Mouse (Mus musculus): ENCODE results near the gene Csrnp1. TPM values are rescaled to one million over a fixed set of nuclear protein-coding genes. Genes with fewer than 3 reads are reported as not detected.
A peak's percentile ranks its signal among the peaks of the same experiment; 100 is the strongest.
"Not testable (repeated sequence)": the region's sequence is repeated elsewhere in the genome, so short reads cannot be mapped to it uniquely, and the experiment has no call there.

Gene Csrnp1
- polyA plus RNA-seq, 1 experiment: 19.5 TPM

- H3K27ac ChIP-seq (ENCODE audit: control insufficient read depth, insufficient read depth, low read depth, low read length, poor library complexity): no peak overlapping the region
- TF ChIP-seq CTCF (IDR thresholded peaks at IDR 0.05; ENCODE audit: control insufficient read depth, insufficient read depth, low read length) (no peak), POLR2A (IDR thresholded peaks at IDR 0.05; ENCODE audit: borderline replicate concordance, control insufficient read depth, low read depth, low read length) (no peak)
- no peak overlapping the region for H3K4me3 ChIP-seq (replicated peaks; ENCODE audit: control insufficient read depth, low read depth, low read length)
- 73% methylated on average over 5 of the region's 5 CpGs for WGBS
- no peaks in the 10 kb centered on the region for H3K4me1 ChIP-seq (ENCODE audit: control insufficient read depth, insufficient read depth, low read length)
These were observed 36.7 kb upstream of the Csrnp1 start for GRCm38 (mm10) chr9:120021164-120021563.

GRCm38 (mm10) chr9:120020285-120020890 is 35.9 kb upstream of the Csrnp1 start:
- WGBS: 38% methylated on average over 7 of the region's 7 CpGs
- Histone ChIP-seq H3K4me1 (ENCODE audit: control insufficient read depth, insufficient read depth, low read length) (no peaks in the 10 kb centered on the region), H3K27ac (ENCODE audit: control insufficient read depth, insufficient read depth, low read depth, low read length, poor library complexity) (no peak overlapping the region), H3K4me3 (replicated peaks; ENCODE audit: control insufficient read depth, low read depth, low read length) (no peak overlapping the region)
- TF ChIP-seq POLR2A (IDR thresholded peaks at IDR 0.05; ENCODE audit: borderline replicate concordance, control insufficient read depth, low read depth, low read length) (no peak), CTCF (IDR thresholded peaks at IDR 0.05; ENCODE audit: control insufficient read depth, insufficient read depth, low read length) (no peak)

GRCm38 (mm10) chr9:120016956-120017355 is 32.5 kb upstream of the Csrnp1 start:
- TF ChIP-seq POLR2A (IDR thresholded peaks at IDR 0.05; ENCODE audit: borderline replicate concordance, control insufficient read depth, low read depth, low read length): no peak
- no peak for TF ChIP-seq CTCF (IDR thresholded peaks at IDR 0.05; ENCODE audit: control insufficient read depth, insufficient read depth, low read length)
- Histone ChIP-seq H3K4me3 (replicated peaks; ENCODE audit: control insufficient read depth, low read depth, low read length) (no peak overlapping the region), H3K27ac (ENCODE audit: control insufficient read depth, insufficient read depth, low read depth, low read length, poor library complexity) (no peak overlapping the region), H3K4me1 (ENCODE audit: control insufficient read depth, insufficient read depth, low read length) (no peaks in the 10 kb centered on the region)
- 77% methylated on average over 10 of the region's 10 CpGs for WGBS

GRCm38 (mm10) chr9:120014828-120015227 is 30.4 kb upstream of the Csrnp1 start:
- 89% methylated on average over 6 of the region's 6 CpGs for WGBS
- TF ChIP-seq CTCF (IDR thresholded peaks at IDR 0.05; ENCODE audit: control insufficient read depth, insufficient read depth, low read length): no peak
- TF ChIP-seq POLR2A (IDR thresholded peaks at IDR 0.05; ENCODE audit: borderline replicate concordance, control insufficient read depth, low read depth, low read length): no peak

GRCm38 (mm10) chr9:120013251-120013820 is 28.9 kb upstream of the Csrnp1 start:
- TF ChIP-seq POLR2A (IDR thresholded peaks at IDR 0.05; ENCODE audit: borderline replicate concordance, control insufficient read depth, low read depth, low read length) (no peak), CTCF (IDR thresholded peaks at IDR 0.05; ENCODE audit: control insufficient read depth, insufficient read depth, low read length) (no peak)
- Histone ChIP-seq H3K27ac (ENCODE audit: control insufficient read depth, insufficient read depth, low read depth, low read length, poor library complexity) (no peak overlapping the region), H3K4me1 (ENCODE audit: control insufficient read depth, insufficient read depth, low read length) (no peaks in the 10 kb centered on the region; the same call in 1 of the 2 replicates), H3K4me3 (replicated peaks; ENCODE audit: control insufficient read depth, low read depth, low read length) (no peak overlapping the region)
- 77% methylated on average over 11 of the region's 11 CpGs for WGBS

More at GRCm38 (mm10) chr9:120014828-120015227, 30.4 kb upstream of the Csrnp1 start:
- no peak overlapping the region for H3K27ac ChIP-seq (ENCODE audit: control insufficient read depth, insufficient read depth, low read depth, low read length, poor library complexity)
- H3K4me1 ChIP-seq (ENCODE audit: control insufficient read depth, insufficient read depth, low read length): no peaks in the 10 kb centered on the region; the same call in 1 of the 2 replicates
- H3K4me3 ChIP-seq (replicated peaks; ENCODE audit: control insufficient read depth, low read depth, low read length): no peak overlapping the region

- TF ChIP-seq POLR2A (IDR thresholded peaks at IDR 0.05; ENCODE audit: borderline replicate concordance, control insufficient read depth, low read depth, low read length): no peak
- no peak for TF ChIP-seq CTCF (IDR thresholded peaks at IDR 0.05; ENCODE audit: control insufficient read depth, insufficient read depth, low read length)
- Histone ChIP-seq H3K27ac (ENCODE audit: control insufficient read depth, insufficient read depth, low read depth, low read length, poor library complexity) (no peak overlapping the region), H3K4me1 (ENCODE audit: control insufficient read depth, insufficient read depth, low read length) (no peaks in the 10 kb centered on the region; the same call in 1 of the 2 replicates), H3K4me3 (replicated peaks; ENCODE audit: control insufficient read depth, low read depth, low read length) (no peak overlapping the region)
- 78% methylated on average over 5 of the region's 5 CpGs for WGBS
These were observed 28.3 kb upstream of the Csrnp1 start for GRCm38 (mm10) chr9:120012781-120013180.

GRCm38 (mm10) chr9:120012161-120012560 is 27.7 kb upstream of the Csrnp1 start:
- H3K4me3 ChIP-seq (replicated peaks; ENCODE audit: control insufficient read depth, low read depth, low read length); H3K27ac ChIP-seq (ENCODE audit: control insufficient read depth, insufficient read depth, low read depth, low read length, poor library complexity); H3K4me1 ChIP-seq (ENCODE audit: control insufficient read depth, insufficient read depth, low read length): not testable (repeated sequence)
- WGBS: 70% methylated on average over 6 of the region's 6 CpGs

GRCm38 (mm10) chr9:120011533-120011932 is 27.1 kb upstream of the Csrnp1 start:
- H3K4me3 ChIP-seq (replicated peaks; ENCODE audit: control insufficient read depth, low read depth, low read length): peak overlapping the region; percentile 22
- no peaks in the 10 kb centered on the region; the same call in 1 of the 2 replicates for H3K4me1 ChIP-seq (ENCODE audit: control insufficient read depth, insufficient read depth, low read length)
- TF ChIP-seq CTCF (IDR thresholded peaks at IDR 0.05; ENCODE audit: control insufficient read depth, insufficient read depth, low read length) (peak; percentile 57), POLR2A (IDR thresholded peaks at IDR 0.05; ENCODE audit: borderline replicate concordance, control insufficient read depth, low read depth, low read length) (no peak)
- WGBS: under 1% methylated on average over 10 of the region's 10 CpGs
- H3K27ac ChIP-seq (ENCODE audit: control insufficient read depth, insufficient read depth, low read depth, low read length, poor library complexity): no peak overlapping the region

All from bone marrow, adult 2 months (tissue).